Mouse (Mus musculus) testis, adult 2 months (tissue): Measurements from ENCODE around the gene Fry. TPM values are rescaled to one million over a fixed set of nuclear protein-coding genes. Genes with fewer than 3 reads are reported as not detected.

ENCODE experiments used
- H3K27ac ChIP-seq: fragments of 200-500 bp; 2 replicates; pipeline ENCODE4 v1.5.1; 2012; ENCODE audit warnings: low read depth, low read length; ENCODE audit not compliant: control insufficient read depth, insufficient read depth
- H3K27me3 ChIP-seq: fragments of 200-500 bp; 2 replicates; pipeline ENCODE4 v1.6.1; 2012; ENCODE audit warnings: mild to moderate bottlenecking, low read length, moderate library complexity; ENCODE audit not compliant: control insufficient read depth, insufficient read depth
- H3K36me3 ChIP-seq: fragments of 200-500 bp; 2 replicates; pipeline ENCODE4 v1.6.1; 2012; ENCODE audit warnings: mild to moderate bottlenecking, low read length; ENCODE audit not compliant: control insufficient read depth, insufficient read depth
- H3K4me1 ChIP-seq: fragments of 200-500 bp; 2 replicates; pipeline ENCODE4 v1.6.1; 2012; ENCODE audit warnings: low read length; ENCODE audit not compliant: control insufficient read depth, insufficient read depth
- H3K4me3 ChIP-seq: fragments of 200-500 bp; 2 replicates; pipeline ENCODE4 v1.5.1; 2012; ENCODE audit warnings: low read depth, mild to moderate bottlenecking, low read length, moderate library complexity, mixed read lengths; ENCODE audit not compliant: control insufficient read depth
- CTCF ChIP-seq: fragments of 200-500 bp; IDR thresholded peaks from 2 replicates; pipeline ENCODE4 v1.5.1; 2012; ENCODE audit warnings: low read depth, mild to moderate bottlenecking, inconsistent platforms, low read length, moderate library complexity; ENCODE audit not compliant: control insufficient read depth, insufficient read depth, insufficient replicate concordance
- POLR2A ChIP-seq: fragments of 200-500 bp; IDR thresholded peaks from 2 replicates; pipeline ENCODE4 v1.6.1; 2012; ENCODE audit warnings: low read depth, mild to moderate bottlenecking, inconsistent platforms, low read length, moderate library complexity; ENCODE audit not compliant: control insufficient read depth
- polyA plus RNA-seq: library from polyadenylated mRNA; depleted of rRNA; stranded (reverse); fragments of >200 nt; gene quantifications from 2 replicates; pipeline ENCODE4 v1.2.3, GENCODE M21; 2012

The Fry gene
- polyA plus RNA-seq, 1 experiment: 8.4 TPM

DNA sequence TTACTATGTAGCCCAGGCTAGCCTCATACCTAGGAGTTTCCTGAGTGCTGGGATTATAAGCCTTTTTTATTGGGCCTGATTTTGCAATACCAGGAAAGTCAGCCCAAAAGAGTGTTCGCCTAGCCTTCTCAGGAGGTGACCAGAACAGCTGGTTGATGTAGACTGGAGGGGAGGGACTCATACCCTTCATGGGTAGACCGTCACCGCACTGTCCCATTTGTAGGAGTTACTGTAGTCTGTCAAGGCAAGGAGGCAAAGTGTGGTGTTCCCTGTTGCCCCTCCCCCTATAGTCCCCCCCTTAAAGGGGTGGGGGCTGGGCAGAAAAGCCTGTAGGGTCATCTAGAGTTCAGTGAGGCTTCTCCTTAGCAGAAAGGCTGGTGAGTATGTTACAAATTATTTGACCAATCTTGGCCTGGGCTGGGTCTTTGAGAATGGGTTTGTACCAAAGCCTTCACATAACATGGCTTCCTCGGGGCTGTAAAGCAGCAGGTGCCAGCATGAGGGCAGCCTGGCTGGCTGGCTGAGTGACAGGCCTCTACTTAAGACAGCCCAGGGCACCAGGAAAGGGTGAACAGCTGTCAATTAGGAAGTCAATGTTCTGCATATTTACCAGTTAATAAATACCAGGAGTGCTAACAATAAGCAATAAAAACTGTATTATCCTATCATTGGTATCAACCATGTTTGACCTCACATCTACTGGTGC is 172.2 kb downstream of the Fry start:
- Histone ChIP-seq H3K4me3 (no peak overlapping the region), H3K36me3 (no peaks in the 10 kb centered on the region), H3K4me1 (peaks cover 2% of the 10 kb centered on the region; the same call in 1 of the 2 replicates), H3K27ac (no peak overlapping the region), H3K27me3 (no peaks in the 10 kb centered on the region)
- TF ChIP-seq POLR2A: no peak
- no peak for TF ChIP-seq CTCF

DNA sequence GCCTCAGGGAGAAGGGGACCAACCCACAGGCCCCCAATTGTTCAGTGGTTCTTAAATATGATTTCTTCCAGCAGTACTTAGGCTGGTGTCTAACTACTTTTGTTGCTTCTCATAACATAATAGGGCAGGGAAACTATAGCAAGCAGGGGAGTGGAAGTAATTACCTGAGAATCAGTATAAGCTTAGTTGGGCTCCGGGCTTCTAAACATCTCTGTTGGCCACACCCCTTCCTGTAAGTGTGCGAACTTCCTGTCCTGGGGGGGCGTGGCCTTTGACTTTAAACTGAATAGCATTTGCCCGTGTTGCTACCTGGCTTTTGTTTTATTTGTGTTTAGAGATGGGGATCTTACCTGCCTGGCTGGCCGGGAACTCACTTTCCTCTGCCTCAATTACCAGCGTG is 172.8 kb downstream of the Fry start:
- H3K4me3 ChIP-seq: no peak overlapping the region
- peaks cover 2% of the 10 kb centered on the region; the same call in 1 of the 2 replicates for H3K4me1 ChIP-seq
- H3K27me3 ChIP-seq: no peaks in the 10 kb centered on the region
- TF ChIP-seq POLR2A (no peak), CTCF (no peak)
- H3K36me3 ChIP-seq: no peaks in the 10 kb centered on the region
- no peak overlapping the region for H3K27ac ChIP-seq

- TF ChIP-seq POLR2A (no peak), CTCF (no peak)
- H3K4me3 ChIP-seq: no peak overlapping the region
- peaks cover 2% of the 10 kb centered on the region; the same call in 1 of the 2 replicates for H3K4me1 ChIP-seq
- H3K27ac ChIP-seq: no peak overlapping the region
- H3K36me3 ChIP-seq: no peaks in the 10 kb centered on the region
- H3K27me3 ChIP-seq: no peaks in the 10 kb centered on the region
Measured at GRCm38 (mm10) chr5:150292186-150292585, 173.7 kb downstream of the Fry start.

DNA sequence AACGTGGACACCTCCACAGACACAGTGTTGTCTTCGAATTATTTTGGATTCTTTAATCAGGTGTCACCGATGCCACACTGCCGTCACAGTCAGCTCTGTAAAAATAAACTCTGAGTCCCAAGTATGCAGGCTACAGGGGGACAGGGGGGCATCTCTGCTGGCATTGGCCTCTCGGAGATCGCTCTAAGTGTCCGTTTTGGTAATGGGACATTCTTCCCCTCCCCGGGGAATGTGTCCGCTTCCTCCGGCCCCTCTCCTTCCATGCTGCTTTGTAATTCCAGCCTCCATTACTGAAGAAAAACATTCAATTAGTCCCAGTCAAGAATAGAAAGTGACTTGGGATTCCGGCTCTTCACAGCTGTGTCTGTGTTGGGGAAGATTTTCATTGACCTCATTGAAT is 175.9 kb downstream of the Fry start:
- Histone ChIP-seq H3K27me3 (no peaks in the 10 kb centered on the region), H3K4me1 (peaks cover 2% of the 10 kb centered on the region; the same call in 1 of the 2 replicates), H3K36me3 (no peaks in the 10 kb centered on the region), H3K4me3 (no peak overlapping the region), H3K27ac (no peak overlapping the region)
- no peak for TF ChIP-seq POLR2A
- no peak for TF ChIP-seq CTCF

DNA sequence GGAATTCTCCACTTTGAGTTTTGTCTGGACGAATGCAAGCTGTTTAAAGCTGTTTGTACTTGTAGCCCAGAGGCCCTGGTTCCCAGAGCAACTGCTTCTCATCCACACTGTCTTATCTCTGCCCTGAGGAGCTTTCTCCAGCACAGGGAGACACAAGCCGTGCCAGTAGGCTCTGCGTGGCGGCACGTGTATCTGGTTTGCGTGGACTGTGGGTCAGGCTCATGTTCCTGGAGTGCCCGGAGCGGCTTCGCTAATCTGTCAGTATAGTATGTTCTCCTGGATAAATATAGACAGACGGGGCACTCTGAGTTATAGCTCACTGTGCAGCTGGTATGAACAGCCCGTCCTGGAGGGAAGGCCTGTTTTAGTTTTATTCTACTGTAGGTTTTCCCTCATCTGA is 176.7 kb downstream of the Fry start:
- Histone ChIP-seq H3K4me1 (peaks cover 2% of the 10 kb centered on the region; the same call in 1 of the 2 replicates), H3K27me3 (no peaks in the 10 kb centered on the region), H3K27ac (no peak overlapping the region; the same call in 1 of the 2 replicates), H3K4me3 (no peak overlapping the region), H3K36me3 (no peaks in the 10 kb centered on the region)
- TF ChIP-seq POLR2A (no peak), CTCF (no peak)

- H3K36me3 ChIP-seq: no peaks in the 10 kb centered on the region
- H3K27me3 ChIP-seq: no peaks in the 10 kb centered on the region
- H3K4me1 ChIP-seq: no peaks in the 10 kb centered on the region; the same call in 1 of the 2 replicates
- no peak overlapping the region for H3K4me3 ChIP-seq
- H3K27ac ChIP-seq: no peak overlapping the region
- TF ChIP-seq CTCF: no peak
- no peak for TF ChIP-seq POLR2A
Measured at GRCm38 (mm10) chr5:150298969-150299368, 180.5 kb downstream of the Fry start.

DNA sequence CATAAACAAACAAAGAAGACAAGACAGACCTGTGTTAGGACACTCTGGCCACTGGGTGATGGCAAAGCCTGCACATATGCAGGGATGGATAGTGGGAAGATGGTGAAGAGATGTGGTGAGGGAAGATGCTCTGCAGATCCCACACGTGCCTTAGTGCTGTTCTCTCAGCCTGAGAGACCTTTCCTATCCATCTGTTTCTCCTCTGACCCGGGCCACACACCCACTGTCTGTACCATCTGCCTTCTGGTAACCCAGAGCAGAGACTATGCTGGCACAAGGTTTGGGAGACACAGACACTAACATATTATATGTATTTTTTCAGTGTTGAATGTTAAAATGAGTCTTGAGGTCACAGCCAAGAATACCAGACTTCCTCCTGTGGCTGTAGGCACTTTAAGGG is 183.7 kb downstream of the Fry start:
- Histone ChIP-seq H3K4me3 (no peak overlapping the region), H3K4me1 (no peaks in the 10 kb centered on the region), H3K27ac (no peak overlapping the region), H3K36me3 (no peaks in the 10 kb centered on the region), H3K27me3 (no peaks in the 10 kb centered on the region)
- TF ChIP-seq POLR2A: no peak
